Mouse (Mus musculus) forebrain, embryonic 14.5 days (tissue): ENCODE measurements at regions not wholly inside any gene's neighbourhood (a gene's known extent, or its start where the extent isn't known, plus 50 kb on each side); places are given as distances from the start of the nearest gene placed in this dataset.

Experiments
- ATAC-seq: fragments of 200-750 bp; cut with Nextera tagmentation; 2 replicates; pipeline ENCODE4 v1.8.0; 2017; ENCODE audit warnings: mild to moderate bottlenecking, moderate library complexity
- DNase-seq: peaks from one replicate; pipeline ENCODE4 v3.0.0-alpha.2; 2015; ENCODE audit warnings: low spot score
- H3K27ac ChIP-seq: fragments of 300-500 bp; sonication (generic); 2 replicates; pipeline ENCODE4 v1.5.1; 2014; ENCODE audit warnings: low read depth, mild to moderate bottlenecking, control low read depth, low read length, moderate library complexity
- H3K27me3 ChIP-seq: fragments of 300-500 bp; sonication (generic); replicated peaks from 2 replicates; pipeline ENCODE4 v1.6.1; 2014; ENCODE audit warnings: low read length, control low read depth, mixed read lengths; ENCODE audit not compliant: control insufficient read depth, insufficient read depth
- H3K36me3 ChIP-seq: fragments of 300-500 bp; sonication (generic); 2 replicates; pipeline ENCODE4 v1.6.1; 2014; ENCODE audit warnings: low read length, control low read depth; ENCODE audit not compliant: control insufficient read depth, insufficient read depth
- H3K4me1 ChIP-seq: fragments of 300-500 bp; sonication (generic); 2 replicates; pipeline ENCODE4 v1.6.1; 2014; ENCODE audit warnings: antibody characterized with exemption, low read length, control low read depth; ENCODE audit not compliant: control insufficient read depth, insufficient read depth
- H3K4me2 ChIP-seq: fragments of 300-500 bp; sonication (generic); 2 replicates; pipeline ENCODE4 v1.6.1; 2014; ENCODE audit warnings: mild to moderate bottlenecking, control low read depth, low read length
- H3K4me3 ChIP-seq: fragments of 300-500 bp; sonication (generic); 2 replicates; pipeline ENCODE4 v1.5.1; 2014; ENCODE audit warnings: low read depth, low read length, control low read depth
- H3K9ac ChIP-seq: fragments of 300-500 bp; sonication (generic); 2 replicates; pipeline ENCODE4 v1.6.1; 2014; ENCODE audit warnings: mild to moderate bottlenecking, low read length, control low read depth, moderate library complexity
- H3K9me3 ChIP-seq: fragments of 300-500 bp; sonication (generic); replicated peaks from 2 replicates; pipeline ENCODE4 v1.6.1; 2016; ENCODE audit warnings: low read length, control low read depth, mixed read lengths; ENCODE audit not compliant: control insufficient read depth
- WGBS: fragments of 180-500 bp; shearing (Covaris S2); extraction: QIAGEN DNeasy Blood & Tissue Kit; methylation state at CpG from one replicate; pipeline ENCODE4 v1.1.7; 2014; 5-methylcytosine and 5-hydroxymethylcytosine counted together

DNA sequence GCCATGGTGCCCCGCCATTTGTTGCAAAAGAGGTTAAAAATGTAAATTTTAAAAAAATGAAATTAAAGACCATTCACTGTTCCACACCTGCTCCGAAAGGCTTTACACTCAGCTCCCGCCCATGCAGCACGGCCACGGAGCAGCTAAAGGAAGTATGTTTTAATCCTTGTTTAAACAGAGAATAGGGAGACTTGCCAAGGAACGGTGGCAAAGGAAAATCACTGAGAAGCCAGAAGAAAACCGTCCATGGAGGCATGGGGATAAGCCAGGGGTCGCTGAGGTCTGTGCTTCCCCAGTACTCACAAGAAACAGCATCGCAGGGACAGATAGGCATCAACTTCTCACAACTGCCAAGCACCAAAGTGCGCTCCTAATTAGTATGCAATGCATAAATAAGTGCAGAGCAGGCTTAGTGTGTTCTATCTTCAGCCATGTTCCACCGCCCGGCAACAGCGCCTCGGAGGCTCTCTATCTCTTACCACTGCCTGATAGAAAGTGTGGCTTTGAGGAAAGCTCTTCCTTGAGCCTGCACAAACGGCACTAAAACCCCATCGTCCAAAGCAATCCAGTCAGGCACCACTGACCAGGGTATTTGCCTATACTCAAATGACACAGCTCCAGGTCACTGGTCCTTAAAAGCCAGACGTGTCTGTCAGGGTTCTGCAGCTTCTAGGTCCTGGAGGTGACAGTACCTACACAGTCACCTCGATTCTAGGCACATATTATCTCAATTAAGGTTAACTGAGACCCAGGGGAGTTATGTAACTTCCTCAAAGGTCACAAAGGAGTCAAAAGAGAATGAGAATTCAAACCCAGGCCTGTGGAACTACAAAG, 196.8 kb upstream of the Smim15 start:
- Histone ChIP-seq H3K4me2 (peak overlapping the region; percentile 38), H3K4me1 (peaks cover 46% of the 10 kb centered on the region), H3K9me3 (no peaks in the 10 kb centered on the region), H3K27me3 (no peaks in the 10 kb centered on the region), H3K27ac (no peak overlapping the region; the same call in 1 of the 2 replicates), H3K4me3 (0 out of 2 replicates have a peak overlapping the region, but pooled peaks have one; percentile 0), H3K9ac (peak overlapping the region; percentile 40), H3K36me3 (no peaks in the 10 kb centered on the region)
- 15% methylated on average over 18 of the region's 18 CpGs for WGBS
- peak; percentile 61 for ATAC-seq
- DNase-seq: peak; percentile 54

DNA sequence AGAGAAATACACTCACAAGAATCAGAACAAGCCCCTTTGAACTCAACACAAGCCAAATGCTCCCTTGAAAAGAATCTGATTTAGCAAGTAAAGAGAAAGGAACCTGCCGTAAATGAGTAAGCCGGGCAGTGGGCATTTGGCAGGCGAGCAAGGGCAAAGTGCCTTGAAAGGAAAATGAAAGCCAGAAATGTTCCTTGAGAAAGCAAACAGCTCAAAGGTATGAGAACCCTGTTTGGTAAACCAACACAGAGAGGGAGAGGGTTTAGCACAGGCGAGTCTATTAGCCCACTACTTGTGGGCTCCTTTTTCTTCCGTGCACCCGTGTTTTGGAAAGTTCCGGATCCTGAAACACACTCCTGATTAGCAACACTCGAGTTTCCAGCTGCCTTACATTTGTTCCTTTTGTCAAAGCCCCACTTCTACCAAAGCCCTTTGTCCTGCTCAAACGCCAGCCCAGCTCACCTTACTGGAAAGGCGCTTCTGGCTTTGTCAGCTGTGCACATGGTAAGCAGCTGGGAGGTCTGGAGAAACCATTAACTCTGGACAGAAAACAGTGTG, 197.5 kb upstream of the Smim15 start:
- 0 out of 2 replicates have a peak overlapping the region, but pooled peaks have one; percentile 0 for H3K4me3 ChIP-seq
- ATAC-seq (peak; percentile 58), DNase-seq (peak; percentile 78)
- H3K9me3 ChIP-seq: no peaks in the 10 kb centered on the region
- peak overlapping the region; percentile 38 for H3K4me2 ChIP-seq
- peaks cover 44% of the 10 kb centered on the region for H3K4me1 ChIP-seq
- H3K36me3 ChIP-seq: no peaks in the 10 kb centered on the region
- 4% methylated on average over 10 of the region's 10 CpGs for WGBS
- peak overlapping the region; percentile 26; the same call in 1 of the 2 replicates for H3K9ac ChIP-seq
- no peaks in the 10 kb centered on the region for H3K27me3 ChIP-seq
- peak overlapping the region; percentile 45; the same call in 1 of the 2 replicates for H3K27ac ChIP-seq

DNA sequence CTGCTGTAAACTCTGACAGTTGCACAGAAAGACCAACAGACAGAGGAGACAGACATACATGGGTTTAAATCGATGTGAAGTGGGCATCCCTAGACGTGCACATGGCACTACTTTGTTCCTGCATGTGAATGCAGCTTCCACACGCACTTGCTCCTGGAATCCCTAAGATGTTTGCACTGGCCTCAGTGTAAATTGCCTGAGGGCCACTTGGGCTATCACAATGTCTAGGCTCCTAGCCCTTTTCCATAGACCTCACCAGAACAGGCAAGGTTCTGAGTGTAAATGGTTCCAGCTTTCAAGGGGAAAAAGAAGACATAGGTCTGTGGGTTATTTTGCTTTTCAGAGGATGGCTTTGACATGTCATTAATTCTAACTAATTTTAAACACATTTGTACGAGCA, 198.4 kb upstream of the Smim15 start:
- no peak overlapping the region for H3K27ac ChIP-seq
- WGBS: 41% methylated on average over 4 of the region's 4 CpGs
- no peak for DNase-seq
- no peak for ATAC-seq
- H3K4me1 ChIP-seq: peaks cover 35% of the 10 kb centered on the region
- H3K9ac ChIP-seq: no peak overlapping the region
- H3K4me2 ChIP-seq: peak overlapping the region; percentile 38; the same call in 1 of the 2 replicates
- H3K4me3 ChIP-seq: no peak overlapping the region
- H3K27me3 ChIP-seq: no peaks in the 10 kb centered on the region
- no peaks in the 10 kb centered on the region for H3K36me3 ChIP-seq
- H3K9me3 ChIP-seq: no peaks in the 10 kb centered on the region

DNA sequence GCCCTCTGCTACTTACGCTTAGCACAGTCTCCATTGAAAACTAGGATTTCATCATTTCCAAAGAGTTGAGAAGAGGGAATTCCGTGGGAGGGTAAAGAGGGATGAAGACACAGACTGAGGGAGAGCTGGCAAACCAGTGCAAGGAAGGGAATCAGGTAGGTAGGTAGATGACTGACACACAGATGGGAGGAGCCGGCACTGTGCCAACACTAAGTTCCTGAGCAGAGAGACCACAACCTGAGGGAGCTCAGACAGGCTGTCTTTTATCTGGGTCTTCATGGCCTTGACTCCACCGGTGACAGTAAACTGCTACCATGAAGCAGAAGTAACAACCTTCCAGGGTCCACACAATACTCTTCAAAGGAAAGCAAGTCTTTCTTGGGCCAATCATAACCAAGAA, 200.2 kb upstream of the Smim15 start:
- no peaks in the 10 kb centered on the region for H3K27me3 ChIP-seq
- no peak overlapping the region for H3K4me2 ChIP-seq
- 89% methylated on average over 4 of the region's 4 CpGs for WGBS
- peaks cover 34% of the 10 kb centered on the region for H3K4me1 ChIP-seq
- H3K36me3 ChIP-seq: no peaks in the 10 kb centered on the region
- H3K4me3 ChIP-seq: no peak overlapping the region
- H3K9me3 ChIP-seq: no peaks in the 10 kb centered on the region
- DNase-seq (no peak), ATAC-seq (no peak)
- H3K27ac ChIP-seq: no peak overlapping the region
- H3K9ac ChIP-seq: no peak overlapping the region

DNA sequence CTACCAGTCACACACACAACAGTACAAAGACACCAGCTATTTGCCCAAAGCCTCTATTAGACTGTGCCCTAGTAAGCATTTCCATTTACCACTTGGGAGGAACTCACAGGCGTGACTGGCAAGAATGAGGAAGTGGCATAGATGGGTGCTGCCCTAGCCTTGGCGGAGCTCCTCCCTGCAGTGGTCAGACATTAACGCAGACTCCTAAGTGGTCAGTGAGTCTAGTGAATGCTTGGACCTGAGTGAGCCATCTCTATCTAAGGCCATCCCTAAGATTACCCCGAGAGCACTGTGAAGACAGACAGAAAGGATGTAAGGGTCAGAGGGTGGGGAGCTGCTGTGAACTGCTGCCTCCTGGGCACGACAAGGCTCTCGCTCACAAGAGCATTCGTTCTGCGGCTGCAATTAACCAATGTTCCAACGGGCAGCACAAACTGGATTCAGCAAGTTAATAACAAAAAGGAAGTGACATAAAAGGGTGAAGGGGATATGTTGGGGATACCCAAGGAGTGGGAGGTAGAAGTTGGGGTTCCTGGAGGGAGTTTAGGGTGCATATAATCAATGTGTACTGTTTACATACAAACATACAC, 206.0 kb upstream of the Smim15 start:
- H3K9ac ChIP-seq: no peak overlapping the region
- ATAC-seq: no peak
- H3K9me3 ChIP-seq: no peaks in the 10 kb centered on the region
- no peak overlapping the region for H3K4me2 ChIP-seq
- WGBS: 80% methylated on average over 9 of the region's 9 CpGs
- H3K4me1 ChIP-seq: peaks cover 17% of the 10 kb centered on the region
- H3K27ac ChIP-seq: no peak overlapping the region
- DNase-seq: no peak
- no peaks in the 10 kb centered on the region for H3K36me3 ChIP-seq
- H3K27me3 ChIP-seq: no peaks in the 10 kb centered on the region
- H3K4me3 ChIP-seq: no peak overlapping the region

DNA sequence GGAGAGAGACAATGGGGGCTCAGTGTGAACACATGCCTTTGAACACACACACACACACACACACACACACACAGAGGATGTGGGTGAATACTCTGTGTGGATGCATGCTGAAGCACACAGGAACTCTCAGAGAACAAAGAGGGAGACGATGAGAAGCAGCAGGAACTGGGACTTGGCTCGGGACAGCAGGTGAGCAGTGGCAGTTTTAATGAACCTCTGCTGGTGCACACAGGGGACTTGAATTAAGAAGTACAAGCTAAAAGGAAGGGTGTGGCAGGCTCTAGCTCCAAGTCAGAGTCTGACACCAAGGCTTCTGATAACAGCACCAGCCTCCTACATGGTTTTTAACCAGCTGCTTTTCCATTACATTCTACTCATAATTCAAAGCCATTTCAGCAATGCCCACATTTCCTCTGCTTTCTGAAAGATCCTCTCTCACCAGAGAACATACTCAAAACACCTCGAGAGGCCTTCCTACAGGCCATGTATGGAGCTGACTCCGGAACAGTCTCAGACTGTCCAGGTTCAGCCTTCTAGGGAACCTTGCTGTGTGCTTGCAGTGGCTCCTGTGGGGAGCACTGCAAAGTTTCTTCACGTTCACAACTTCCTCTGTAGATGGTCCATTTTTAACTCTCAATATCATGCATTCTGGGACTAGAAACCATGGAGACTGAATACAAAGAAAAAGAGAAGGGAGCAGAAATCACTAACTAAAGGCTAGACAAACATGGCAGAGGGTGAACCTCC, 206.9 kb upstream of the Smim15 start:
- Histone ChIP-seq H3K27ac (no peak overlapping the region), H3K4me1 (peaks cover 17% of the 10 kb centered on the region), H3K9me3 (no peaks in the 10 kb centered on the region), H3K4me3 (no peak overlapping the region), H3K27me3 (no peaks in the 10 kb centered on the region), H3K4me2 (no peak overlapping the region), H3K36me3 (no peaks in the 10 kb centered on the region), H3K9ac (no peak overlapping the region)
- DNase-seq (no peak), ATAC-seq (no peak)
- 39% methylated on average over 5 of the region's 5 CpGs for WGBS

DNA sequence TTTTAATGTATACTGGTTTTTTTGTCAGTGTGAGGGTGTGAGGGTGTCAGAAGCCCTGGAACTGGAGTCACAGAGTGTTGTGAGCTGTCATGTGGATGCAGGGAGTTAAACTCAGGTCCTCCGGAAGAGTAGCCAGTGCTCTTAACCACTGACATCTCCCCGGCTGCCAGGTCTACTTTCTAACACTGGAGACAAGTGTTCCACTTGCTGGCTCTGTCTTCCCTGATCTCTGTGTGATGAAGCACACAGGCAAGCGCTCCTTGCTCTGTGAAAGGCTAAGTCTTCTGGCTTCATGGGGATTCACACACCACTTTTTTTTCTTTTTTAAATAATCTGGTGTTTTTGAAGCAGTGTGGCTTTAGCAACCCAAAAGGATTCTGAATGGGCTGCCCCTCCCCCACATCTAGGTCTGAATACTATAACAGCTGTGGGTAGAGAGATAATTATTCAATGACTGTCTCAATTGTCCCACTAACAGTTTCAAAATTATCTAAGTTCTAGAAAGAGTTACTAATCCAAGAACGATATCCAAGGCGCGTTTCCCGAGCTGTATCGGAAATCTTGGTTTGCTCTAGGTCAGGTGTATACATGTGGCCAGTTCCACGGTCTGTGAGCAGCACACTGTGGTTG, 208.4 kb upstream of the Smim15 start:
- H3K4me2 ChIP-seq: no peak overlapping the region
- DNase-seq (peak; percentile 30), ATAC-seq (no peak)
- no peaks in the 10 kb centered on the region for H3K9me3 ChIP-seq
- H3K27me3 ChIP-seq: no peaks in the 10 kb centered on the region
- H3K4me1 ChIP-seq: peaks cover 30% of the 10 kb centered on the region
- WGBS: 50% methylated on average over 9 of the region's 9 CpGs
- no peaks in the 10 kb centered on the region for H3K36me3 ChIP-seq
- H3K27ac ChIP-seq: no peak overlapping the region
- no peak overlapping the region for H3K9ac ChIP-seq
- H3K4me3 ChIP-seq: no peak overlapping the region

DNA sequence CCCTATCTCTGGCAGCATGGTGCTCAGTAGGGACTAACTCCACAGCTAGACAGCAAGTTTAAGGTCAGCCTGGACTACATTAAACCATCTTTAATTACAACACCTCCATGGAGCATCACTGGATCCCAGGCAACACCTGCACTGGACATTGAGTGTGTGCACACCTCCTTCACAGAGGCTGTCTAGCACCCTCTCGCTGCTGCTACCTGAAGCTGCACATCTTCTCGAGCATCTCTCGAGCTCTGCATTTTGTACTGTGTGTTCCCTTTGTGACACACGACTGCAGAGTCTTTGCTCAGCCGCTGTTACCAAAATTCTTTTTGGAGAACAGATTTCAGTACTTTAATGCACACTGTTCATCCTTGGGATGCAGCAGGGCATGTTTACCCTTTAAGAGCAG, 212.2 kb upstream of the Smim15 start:
- Histone ChIP-seq H3K4me2 (no peak overlapping the region), H3K9ac (no peak overlapping the region), H3K36me3 (no peaks in the 10 kb centered on the region), H3K4me3 (no peak overlapping the region), H3K27me3 (no peaks in the 10 kb centered on the region), H3K4me1 (peaks cover 24% of the 10 kb centered on the region), H3K27ac (no peak overlapping the region), H3K9me3 (no peaks in the 10 kb centered on the region)
- WGBS: 47% methylated on average over 5 of the region's 5 CpGs
- DNase-seq (no peak), ATAC-seq (peak; percentile 6; the same call in 1 of the 2 replicates)
